Mouse (Mus musculus) liver, adult 2 months (tissue): Measurements from ENCODE around the gene Gm20388.

Experiments
- CTCF ChIP-seq: fragments of 200-500 bp; IDR thresholded peaks from 2 replicates; pipeline ENCODE4 v1.5.1; 2011; ENCODE audit warnings: low read depth, low read length, control low read depth
- POLR2A ChIP-seq: fragments of 200-500 bp; IDR thresholded peaks from 2 replicates; pipeline ENCODE4 v1.6.1; 2011; ENCODE audit warnings: low read length, control low read depth; ENCODE audit not compliant: insufficient read depth; ENCODE audit errors: extremely low read depth

- no peak for TF ChIP-seq CTCF
- no peak for TF ChIP-seq POLR2A
These were observed 155.0 kb downstream of the Gm20388 start for GRCm38 (mm10) chr8:120065611-120066010.
